Mouse (Mus musculus): ENCODE results near the gene Oxld1. TPM values are rescaled to one million over a fixed set of nuclear protein-coding genes. Genes with fewer than 3 reads are reported as not detected.
A peak's percentile ranks its signal among the peaks of the same experiment; 100 is the strongest.

The Oxld1 gene
- total RNA-seq, 1 experiment from 2014 or later = 10.2 TPM

DNA sequence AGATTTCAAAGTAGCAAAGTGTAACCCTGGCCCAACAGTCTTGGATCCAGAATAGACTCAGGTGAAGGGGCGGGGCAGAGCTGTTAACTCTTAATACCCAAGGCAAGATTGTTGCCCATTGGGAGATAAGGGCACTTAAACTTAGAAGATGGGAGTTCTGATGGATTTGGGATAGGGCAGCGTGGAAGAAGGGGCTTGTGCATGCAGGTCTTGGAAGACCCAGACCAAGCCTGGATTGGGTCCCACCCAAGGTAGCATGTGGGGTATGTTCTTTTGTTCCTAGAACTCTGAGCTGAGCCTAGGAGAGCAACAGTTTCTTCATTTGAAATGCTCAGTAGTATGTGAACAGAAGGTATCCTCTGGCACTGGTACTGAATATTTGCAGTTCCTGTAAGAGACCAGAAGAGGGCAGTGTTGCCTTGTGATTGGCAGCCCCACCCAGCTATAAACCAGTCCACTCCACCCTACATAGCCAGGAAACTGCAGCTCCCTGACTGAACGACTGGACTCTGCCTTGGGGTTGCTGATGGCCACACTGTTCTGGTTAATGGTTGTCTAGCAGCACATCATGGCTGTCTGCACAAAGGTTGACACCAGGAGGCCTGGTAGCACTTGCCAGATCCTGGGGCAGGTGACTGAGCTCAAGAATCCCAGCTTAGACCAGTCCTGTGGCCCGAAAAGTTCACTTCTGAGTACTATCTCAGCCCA, 31.3 kb upstream of the Oxld1 start:
- peak; percentile 45 to 61; a peak in 2 of 4 replicates for ATAC-seq (replicated peaks in 1 of 2; ENCODE audit: insufficient read depth in 1 of 2, low FRiP score in 2 of 2, low TSS enrichment in 1 of 2, low read depth in 1 of 2, poor library complexity in 2 of 2, severe bottlenecking in 2 of 2)

DNA sequence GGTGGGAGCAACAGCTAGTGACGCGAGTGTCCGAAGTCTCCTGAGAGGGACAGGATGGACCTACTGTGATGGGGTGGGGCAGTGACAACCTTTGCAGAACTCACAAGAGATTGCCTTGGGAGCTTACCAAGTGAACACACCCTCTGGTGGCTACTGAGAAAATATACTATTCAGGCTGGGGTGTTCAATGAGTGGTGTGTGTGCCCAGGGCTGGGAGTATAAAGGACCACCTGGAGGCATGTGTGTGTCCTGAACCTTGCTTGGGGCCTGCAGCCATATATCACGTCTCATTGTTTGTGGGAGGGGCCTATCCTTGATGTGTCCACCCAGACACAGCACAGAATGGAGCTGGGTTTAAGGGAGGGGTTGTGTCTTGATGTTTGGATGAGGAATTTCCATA, 30.6 kb upstream of the Oxld1 start:
- ATAC-seq (replicated peaks in 1 of 2; ENCODE audit: insufficient read depth in 1 of 2, low FRiP score in 2 of 2, low TSS enrichment in 1 of 2, low read depth in 1 of 2, poor library complexity in 2 of 2, severe bottlenecking in 2 of 2) = no peak

DNA sequence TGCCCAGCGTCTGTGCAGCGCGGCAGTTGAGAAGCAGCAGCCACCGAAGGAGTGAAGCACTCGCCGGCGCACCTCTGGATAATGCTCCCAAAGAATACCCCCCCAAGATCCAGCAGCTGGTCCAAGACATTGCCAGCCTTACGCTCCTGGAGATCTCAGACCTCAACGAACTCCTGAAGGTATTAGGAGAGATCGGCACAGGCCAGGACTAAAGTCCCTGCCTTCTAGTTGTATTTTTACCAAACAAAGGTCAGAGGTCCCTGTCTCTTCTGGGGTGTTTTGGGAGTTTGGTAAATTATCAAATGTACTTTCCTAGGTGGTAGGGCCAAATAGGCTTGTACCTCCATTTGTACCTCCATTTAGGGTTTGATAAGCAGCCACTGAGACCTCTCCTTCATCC, 27.4 kb upstream of the Oxld1 start:
- no peak for ATAC-seq (replicated peaks in 1 of 2; ENCODE audit: insufficient read depth in 1 of 2, low FRiP score in 2 of 2, low TSS enrichment in 1 of 2, low read depth in 1 of 2, poor library complexity in 2 of 2, severe bottlenecking in 2 of 2)

DNA sequence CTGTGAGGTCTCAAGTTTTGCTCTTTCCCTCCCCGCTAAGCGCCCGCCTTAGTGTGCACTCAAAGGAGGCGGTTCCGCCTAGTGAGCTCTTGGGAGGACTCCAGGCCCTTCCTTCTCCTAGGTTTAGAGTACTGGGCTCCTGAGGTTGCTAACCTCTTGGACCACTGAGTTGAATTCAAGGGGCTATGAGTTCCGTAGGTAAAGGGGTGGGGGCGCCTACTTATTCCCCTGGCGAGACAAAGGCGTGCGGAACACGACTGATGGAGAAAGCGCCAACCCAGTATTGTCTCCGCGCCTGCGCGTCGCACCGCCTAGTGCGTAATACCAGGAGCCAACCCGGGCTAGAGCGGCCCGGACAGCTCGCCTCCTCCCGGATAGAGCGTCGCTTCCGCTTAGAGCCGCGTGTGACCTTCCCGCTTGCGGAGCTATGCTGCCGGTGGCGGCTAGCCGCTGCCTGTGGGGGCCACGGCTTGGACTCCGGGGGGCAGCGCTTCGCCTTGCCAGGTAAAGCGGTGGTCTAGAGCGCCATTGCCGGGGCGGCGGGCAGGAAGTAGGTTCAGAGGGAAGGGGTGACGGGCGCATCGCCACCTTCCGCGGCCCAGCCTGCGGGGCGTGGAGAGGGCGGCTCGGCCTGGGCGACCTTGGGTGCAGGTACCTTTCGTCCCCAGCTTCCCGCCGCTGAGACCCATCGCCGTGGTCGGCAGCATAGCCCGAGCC, 26.6 kb upstream of the Oxld1 start, which contains the start of gene Mrpl12:
Mrpl12 (plus strand) TSS at position 349 of the 717 bp plus-strand sequence.
- ATAC-seq (replicated peaks in 1 of 2; ENCODE audit: insufficient read depth in 1 of 2, low FRiP score in 2 of 2, low TSS enrichment in 1 of 2, low read depth in 1 of 2, poor library complexity in 2 of 2, severe bottlenecking in 2 of 2) = peak; percentile 86 to 91

DNA sequence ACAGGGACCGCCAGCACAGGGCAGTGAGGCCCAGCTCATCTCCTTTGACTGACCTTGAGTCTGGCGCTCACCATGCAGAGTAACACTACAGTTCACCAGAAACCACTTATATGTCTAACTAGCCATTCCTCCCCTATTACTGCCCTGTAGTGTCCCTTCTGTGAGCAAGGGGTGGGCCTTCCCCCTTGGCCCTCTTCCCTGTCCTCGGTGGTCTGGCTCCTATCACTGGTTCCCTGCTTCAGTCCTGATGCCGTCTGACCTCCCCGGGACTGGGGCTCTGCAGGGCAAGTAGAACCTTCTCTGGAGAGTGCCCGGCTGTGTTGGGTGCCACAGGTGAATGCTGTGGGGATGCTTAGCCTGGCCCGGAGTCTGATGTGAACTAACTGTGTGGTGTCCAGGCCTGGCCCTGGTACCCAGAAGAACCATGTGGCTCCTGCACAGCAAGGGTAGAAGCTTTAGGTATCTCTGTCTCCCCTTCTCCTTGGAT, 25.6 kb upstream of the Oxld1 start:
- no peak for ATAC-seq (replicated peaks in 1 of 2; ENCODE audit: insufficient read depth in 1 of 2, low FRiP score in 2 of 2, low TSS enrichment in 1 of 2, low read depth in 1 of 2, poor library complexity in 2 of 2, severe bottlenecking in 2 of 2)

DNA sequence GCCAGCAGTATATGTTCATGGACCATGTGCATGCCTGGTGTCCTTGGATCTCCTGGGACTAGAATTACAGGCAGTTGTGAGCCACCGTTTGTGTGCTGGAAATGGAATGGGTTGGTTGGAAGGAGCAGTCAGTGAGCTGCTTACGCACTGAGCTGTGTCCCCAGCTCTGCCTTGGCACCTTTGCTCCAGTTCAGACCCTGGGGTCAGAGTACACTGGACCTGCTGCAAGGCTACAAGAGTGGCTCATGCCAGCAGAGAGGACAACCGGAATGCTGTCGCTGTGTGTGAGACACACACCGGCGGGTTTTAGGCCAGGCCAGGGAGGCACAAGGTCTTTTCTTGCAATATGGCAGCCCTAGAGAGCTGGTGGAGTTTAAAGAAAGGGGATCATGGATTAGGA, 14.2 kb upstream of the Oxld1 start:
- ATAC-seq (replicated peaks in 1 of 2; ENCODE audit: insufficient read depth in 1 of 2, low FRiP score in 2 of 2, low TSS enrichment in 1 of 2, low read depth in 1 of 2, poor library complexity in 2 of 2, severe bottlenecking in 2 of 2) = no peak

DNA sequence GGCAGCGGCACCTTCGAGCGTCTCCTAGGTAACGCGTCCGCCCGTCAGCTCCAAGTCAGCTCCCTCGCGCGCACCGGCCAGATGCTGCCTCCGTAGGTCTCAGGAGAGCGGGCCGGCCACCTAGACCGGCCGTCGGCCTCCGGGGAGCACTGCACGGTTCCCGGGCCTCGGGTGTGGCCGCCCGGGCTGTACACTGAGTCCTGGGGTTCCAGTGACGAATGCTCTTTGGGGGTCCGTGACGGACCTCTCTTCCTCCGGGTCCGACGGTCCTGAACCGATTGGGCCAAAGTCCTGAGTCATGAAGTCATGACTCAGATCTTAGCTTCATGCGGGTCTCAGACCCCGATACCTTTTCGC, 9.8 kb upstream of the Oxld1 start:
- ATAC-seq (replicated peaks in 1 of 2; ENCODE audit: insufficient read depth in 1 of 2, low FRiP score in 2 of 2, low TSS enrichment in 1 of 2, low read depth in 1 of 2, poor library complexity in 2 of 2, severe bottlenecking in 2 of 2) = no peak

DNA sequence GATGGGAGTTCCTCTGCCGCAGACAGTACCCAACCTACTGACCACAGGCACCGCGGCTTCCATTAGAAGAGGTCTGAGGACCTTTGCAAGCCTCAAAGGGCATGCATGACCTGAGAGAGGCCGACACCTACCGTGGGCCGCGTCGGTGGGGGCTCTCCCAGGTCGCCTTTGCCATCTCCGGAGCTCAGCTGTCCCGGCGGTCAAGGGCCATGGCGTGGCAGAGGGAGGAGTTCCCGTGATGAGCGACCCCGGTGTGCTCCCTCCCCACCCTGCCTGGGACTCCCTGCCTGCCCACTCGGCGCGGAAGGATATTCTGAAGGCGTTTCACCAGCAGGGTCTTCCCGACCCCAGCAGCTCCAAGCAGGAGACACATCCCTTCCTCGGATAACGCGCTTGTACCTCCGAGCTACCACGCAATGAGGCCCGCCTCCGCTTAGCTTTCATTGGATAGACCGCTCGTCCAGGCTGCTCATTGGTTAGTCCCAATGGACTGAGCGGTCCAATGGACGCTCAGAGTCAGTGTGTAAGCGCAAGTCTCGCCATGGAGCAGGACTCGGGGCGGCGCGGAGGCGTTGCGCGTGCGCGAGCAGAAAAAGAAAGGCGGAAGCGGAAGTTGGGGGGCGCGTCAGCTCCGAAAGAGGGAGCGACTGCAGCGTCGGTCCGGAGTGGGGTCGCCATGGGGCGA, 9.3 kb upstream of the Oxld1 start, which contains the start of gene Arl16:
Arl16 (minus strand) TSS at position 557 of the 685 bp plus-strand sequence.
- ATAC-seq (replicated peaks in 1 of 2; ENCODE audit: insufficient read depth in 1 of 2, low FRiP score in 2 of 2, low TSS enrichment in 1 of 2, low read depth in 1 of 2, poor library complexity in 2 of 2, severe bottlenecking in 2 of 2) = peak; percentile 98

DNA sequence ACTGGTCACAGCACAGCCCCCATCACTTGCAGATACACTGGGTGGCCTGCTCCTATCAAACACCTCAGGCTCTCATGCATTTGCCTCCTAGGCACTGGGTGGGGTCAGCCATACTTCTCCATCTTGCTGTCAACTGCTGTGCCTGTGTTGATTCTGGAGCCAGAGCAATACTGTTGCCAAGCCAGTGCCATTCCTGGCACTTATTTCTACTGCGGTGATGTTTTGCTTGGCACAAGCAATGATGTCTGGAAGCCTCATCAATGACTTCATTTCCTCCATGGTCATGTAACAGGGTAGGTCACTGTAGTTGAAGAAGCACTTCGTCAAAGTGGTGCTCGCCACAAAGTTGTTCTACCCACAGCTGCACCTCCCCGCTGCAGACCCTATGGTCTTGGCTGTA, 7.7 kb upstream of the Oxld1 start:
- ATAC-seq (replicated peaks in 1 of 2; ENCODE audit: insufficient read depth in 1 of 2, low FRiP score in 2 of 2, low TSS enrichment in 1 of 2, low read depth in 1 of 2, poor library complexity in 2 of 2, severe bottlenecking in 2 of 2) = no peak

DNA sequence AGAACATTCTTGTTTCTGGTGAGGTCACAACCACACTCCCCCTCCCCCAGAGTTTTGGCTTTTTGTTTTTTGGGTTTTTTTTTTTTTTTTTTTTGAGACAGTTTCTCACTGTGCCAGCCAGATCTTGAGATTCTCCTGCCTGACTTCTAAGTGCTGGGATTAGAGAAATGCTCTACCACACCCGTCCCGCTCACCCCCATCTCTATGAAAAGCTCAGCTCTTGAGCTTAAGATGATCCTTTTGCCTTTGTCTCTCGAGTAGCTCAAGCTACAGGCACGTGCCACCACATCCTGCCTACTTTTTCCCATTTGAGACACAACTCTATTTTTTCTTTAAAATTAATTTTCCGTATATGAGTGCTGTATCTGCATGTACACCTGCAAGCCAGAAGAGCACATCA, 6.5 kb upstream of the Oxld1 start:
- no peak for ATAC-seq (replicated peaks in 1 of 2; ENCODE audit: insufficient read depth in 1 of 2, low FRiP score in 2 of 2, low TSS enrichment in 1 of 2, low read depth in 1 of 2, poor library complexity in 2 of 2, severe bottlenecking in 2 of 2)

DNA sequence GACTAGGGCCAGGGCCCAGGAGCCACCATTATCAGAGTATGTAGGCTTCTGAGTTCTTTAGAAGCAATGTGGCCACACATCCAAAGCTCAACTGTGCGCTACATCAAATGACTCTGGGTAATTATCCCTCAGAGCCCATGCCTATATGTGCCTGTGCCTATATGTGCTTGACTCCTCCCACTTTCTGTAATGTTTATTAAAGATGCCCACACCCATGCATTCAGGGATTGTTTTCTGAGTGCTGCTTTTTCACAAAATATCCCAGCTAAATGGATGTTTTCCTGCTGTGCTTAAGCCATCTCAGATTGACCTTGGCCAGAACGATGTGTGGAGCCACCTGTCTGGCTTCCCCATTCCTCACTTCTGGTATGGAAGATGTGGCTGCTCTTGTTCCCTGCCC, 5.7 kb upstream of the Oxld1 start:
- ATAC-seq (replicated peaks in 1 of 2; ENCODE audit: insufficient read depth in 1 of 2, low FRiP score in 2 of 2, low TSS enrichment in 1 of 2, low read depth in 1 of 2, poor library complexity in 2 of 2, severe bottlenecking in 2 of 2) = no peak

DNA sequence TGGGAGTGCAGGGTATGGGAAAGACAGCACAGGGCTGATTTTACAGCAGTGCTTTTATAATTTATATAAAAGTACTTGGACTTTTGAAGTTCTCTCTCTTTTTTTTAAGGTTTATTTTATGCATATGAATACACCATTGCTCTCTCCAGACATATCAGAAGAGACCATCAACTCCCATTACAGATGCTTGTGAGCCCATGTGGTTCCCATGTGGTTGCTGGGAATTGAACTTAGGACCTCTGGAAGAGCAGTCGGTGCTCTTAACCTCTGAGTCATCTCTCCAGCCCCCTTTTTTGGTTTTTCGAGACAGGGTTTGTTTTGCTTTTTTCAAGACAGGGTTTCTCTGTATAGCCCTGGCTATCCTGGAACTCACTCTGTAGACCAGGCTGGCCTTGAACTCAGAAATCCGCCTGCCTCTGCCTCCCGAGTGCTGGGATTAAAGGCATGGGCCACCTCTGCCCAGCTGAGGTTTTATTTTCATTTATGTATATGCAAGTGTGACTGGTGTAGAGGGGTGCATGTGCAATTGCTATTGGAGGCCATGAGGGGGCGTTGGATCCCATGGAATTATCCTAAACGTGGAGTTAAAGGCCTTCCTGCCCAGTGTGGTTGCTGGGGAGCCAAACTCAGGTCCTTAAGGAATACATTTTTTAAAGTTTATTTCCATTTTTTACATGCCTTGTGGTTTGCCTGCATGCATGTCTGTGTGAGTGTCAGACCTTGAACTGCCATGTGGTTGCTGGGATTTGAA, 1.2 kb upstream of the Oxld1 start:
- no peak for ATAC-seq (replicated peaks in 1 of 2; ENCODE audit: insufficient read depth in 1 of 2, low FRiP score in 2 of 2, low TSS enrichment in 1 of 2, low read depth in 1 of 2, poor library complexity in 2 of 2, severe bottlenecking in 2 of 2)

DNA sequence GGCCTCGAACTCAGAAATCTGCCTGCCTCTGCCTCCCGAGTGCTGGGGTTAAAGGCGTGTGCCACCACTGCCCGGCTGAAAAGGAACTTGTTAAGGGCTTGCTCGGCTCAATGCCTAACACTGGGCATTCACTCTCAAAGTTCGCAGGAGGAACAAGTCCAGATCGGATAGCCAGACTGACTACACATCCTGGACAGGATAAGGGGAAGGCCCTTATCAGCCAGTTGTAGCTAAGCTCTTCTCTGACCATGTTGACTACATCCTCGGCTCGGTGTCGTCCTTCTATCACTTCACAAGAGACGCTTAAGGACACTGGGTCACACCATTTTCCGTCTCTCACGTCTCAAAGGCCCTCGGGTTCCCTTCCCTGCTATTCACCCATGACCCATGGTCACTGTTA, 498 bp downstream of the Oxld1 start:
- ATAC-seq (replicated peaks in 1 of 2; ENCODE audit: insufficient read depth in 1 of 2, low FRiP score in 2 of 2, low TSS enrichment in 1 of 2, low read depth in 1 of 2, poor library complexity in 2 of 2, severe bottlenecking in 2 of 2) = 0 out of 4 replicates have a peak, but pooled peaks of 1 of the 2 experiments have one; percentile 16

DNA sequence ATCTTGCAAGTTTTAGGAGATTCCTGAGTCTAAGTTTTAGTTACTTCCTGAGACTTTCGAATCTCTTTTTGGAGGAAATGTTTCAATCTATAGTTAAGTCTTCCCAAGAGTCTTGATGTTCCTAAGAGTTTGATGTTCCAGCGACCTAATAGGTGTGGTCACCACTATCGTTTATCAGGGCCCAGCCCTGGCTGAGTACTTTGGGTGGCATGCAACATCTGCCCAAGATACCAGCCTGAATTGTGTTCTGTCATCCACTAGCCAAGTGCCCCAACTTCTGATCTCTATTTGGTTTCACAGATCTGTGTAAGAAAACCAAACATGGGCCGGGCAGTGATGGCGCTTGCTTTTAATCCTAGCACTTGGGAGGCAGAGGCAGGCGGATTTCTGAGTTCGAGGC, 2.5 kb downstream of the Oxld1 start:
- no peak for ATAC-seq (replicated peaks in 1 of 2; ENCODE audit: insufficient read depth in 1 of 2, low FRiP score in 2 of 2, low TSS enrichment in 1 of 2, low read depth in 1 of 2, poor library complexity in 2 of 2, severe bottlenecking in 2 of 2)

DNA sequence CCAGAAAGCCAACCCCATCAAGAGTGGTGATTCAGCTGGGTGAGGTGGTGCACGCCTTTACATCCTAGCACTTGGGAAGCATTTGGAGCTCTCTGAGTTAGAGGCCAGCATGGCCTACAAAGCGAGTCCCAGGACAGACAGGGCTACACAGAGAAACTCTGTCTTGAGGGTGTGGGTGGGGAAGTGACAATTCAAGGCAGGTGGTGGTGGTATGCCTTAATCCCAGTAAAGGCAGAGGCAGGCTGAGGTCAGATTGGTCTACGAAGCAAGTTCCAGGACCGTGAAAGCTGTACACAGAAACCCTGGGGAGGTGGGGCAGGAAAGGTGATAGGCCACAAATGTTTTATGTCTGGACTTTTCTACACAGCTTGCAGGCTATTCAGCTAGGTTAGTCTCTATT, 2.9 kb downstream of the Oxld1 start:
- ATAC-seq (replicated peaks in 1 of 2; ENCODE audit: insufficient read depth in 1 of 2, low FRiP score in 2 of 2, low TSS enrichment in 1 of 2, low read depth in 1 of 2, poor library complexity in 2 of 2, severe bottlenecking in 2 of 2) = no peak

DNA sequence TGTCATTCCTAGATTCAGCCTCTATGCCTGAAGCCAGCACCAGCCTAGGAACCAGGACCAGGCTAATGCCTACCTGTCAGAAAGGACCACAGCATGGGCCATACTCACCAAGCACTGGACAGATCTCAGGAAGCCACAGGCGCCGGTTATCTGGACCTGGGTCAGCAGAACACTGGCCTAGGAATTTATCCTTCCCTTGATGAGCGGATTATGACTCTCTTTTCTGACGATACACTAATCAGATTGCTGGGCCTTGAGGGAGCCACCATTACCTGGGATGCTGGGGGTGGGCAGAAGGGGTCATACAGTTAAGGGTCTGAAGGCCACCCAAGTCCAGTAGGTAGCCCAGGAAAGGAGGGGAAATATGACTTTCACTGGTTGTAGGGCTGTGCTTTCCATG, 4.6 kb downstream of the Oxld1 start, which contains the start of gene Pde6g:
Pde6g (minus strand) TSS at position 195 of the 400 bp plus-strand sequence.
- ATAC-seq (replicated peaks in 1 of 2; ENCODE audit: insufficient read depth in 1 of 2, low FRiP score in 2 of 2, low TSS enrichment in 1 of 2, low read depth in 1 of 2, poor library complexity in 2 of 2, severe bottlenecking in 2 of 2) = no peak

DNA sequence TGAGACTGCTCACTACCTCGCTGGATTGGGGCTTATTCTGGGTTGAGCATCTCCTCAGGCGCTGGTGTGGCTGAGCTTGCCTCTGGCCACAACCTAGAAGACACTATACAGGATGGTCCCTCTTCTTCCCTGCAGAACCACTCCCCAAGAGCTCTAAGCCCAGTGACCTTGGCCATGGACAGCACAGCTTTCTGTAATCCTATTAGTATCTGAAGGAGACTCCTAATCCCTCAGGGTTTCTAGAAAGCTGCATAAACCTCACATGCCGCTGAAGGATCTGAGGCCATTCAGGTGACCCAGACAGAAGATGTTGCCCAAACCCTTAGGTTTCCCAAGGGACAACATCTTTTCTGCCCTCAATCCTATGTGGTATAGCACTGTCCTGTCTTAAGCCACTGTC, 5.6 kb downstream of the Oxld1 start:
- no peak for ATAC-seq (replicated peaks in 1 of 2; ENCODE audit: insufficient read depth in 1 of 2, low FRiP score in 2 of 2, low TSS enrichment in 1 of 2, low read depth in 1 of 2, poor library complexity in 2 of 2, severe bottlenecking in 2 of 2)
